Mouse (Mus musculus) layer of hippocampus, adult 11-12 months (tissue): ENCODE results near the gene Dusp12.

Source experiments
- DNase-seq: peaks from one replicate; pipeline ENCODE4 v3.0.0; 2022; ENCODE audit warnings: low spot score

Dusp12 gene

GRCm38 (mm10) chr1:170862435-170862717 lies 23.0 kb downstream of the Dusp12 start:
- DNase-seq = no peak

DNA sequence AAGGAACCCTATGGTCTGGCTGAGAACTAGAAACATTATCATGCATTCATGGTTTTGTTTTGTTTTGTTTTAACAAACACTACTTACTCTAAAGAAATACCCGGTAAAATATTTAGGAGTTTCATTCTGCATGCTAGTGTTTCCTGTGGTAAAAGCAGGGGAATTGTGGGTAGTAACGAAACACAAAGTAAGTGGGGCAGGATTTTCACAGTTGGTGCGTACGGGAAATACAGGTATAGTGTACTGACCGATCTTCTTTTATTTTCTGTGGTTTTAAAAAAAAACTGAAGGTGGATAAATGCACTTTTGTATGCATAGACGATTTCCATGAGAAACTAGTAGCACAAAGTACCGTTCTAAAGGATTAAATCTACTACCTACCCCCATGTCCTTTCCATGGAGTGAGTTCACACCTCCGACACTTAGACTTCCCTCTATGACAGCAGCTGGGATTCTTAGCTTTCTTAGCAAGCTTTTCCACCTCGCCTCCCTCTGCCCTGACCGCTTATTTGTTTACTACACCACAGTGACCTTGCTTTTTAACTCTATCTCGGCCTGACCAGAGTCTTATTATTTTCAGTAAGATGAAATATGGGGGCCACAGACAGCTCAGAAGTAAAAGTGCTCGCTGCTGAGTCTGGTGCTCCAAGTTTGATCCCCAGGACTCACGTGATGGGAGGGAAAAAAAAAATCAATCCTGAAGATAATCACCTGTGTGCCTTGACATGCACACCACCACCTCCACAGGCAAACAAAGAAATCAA lies 23.5 kb downstream of the Dusp12 start:
- no peak for DNase-seq

GRCm38 (mm10) chr1:170858872-170859271 lies 26.5 kb downstream of the Dusp12 start:
- DNase-seq = no peak

DNA sequence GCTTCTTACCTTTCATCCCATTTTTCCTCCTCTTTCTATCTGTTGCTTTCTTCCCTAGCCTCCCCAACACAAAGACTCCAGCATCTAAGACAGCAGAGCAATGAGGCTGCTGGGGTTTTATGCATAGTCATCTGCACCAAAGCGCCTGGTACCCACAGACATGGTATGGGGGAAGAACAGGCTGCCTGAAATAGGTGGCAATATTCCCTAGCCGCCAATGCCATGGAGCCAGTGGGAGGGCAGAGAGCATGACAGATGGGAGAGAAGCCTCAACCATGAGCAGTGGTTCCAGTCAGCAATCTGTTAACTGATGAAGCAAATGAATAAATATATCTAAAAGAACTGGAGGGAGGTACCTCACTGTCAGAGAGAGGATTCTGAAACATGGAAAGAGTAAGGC lies 28.0 kb downstream of the Dusp12 start:
- DNase-seq = peak; percentile 62

DNA sequence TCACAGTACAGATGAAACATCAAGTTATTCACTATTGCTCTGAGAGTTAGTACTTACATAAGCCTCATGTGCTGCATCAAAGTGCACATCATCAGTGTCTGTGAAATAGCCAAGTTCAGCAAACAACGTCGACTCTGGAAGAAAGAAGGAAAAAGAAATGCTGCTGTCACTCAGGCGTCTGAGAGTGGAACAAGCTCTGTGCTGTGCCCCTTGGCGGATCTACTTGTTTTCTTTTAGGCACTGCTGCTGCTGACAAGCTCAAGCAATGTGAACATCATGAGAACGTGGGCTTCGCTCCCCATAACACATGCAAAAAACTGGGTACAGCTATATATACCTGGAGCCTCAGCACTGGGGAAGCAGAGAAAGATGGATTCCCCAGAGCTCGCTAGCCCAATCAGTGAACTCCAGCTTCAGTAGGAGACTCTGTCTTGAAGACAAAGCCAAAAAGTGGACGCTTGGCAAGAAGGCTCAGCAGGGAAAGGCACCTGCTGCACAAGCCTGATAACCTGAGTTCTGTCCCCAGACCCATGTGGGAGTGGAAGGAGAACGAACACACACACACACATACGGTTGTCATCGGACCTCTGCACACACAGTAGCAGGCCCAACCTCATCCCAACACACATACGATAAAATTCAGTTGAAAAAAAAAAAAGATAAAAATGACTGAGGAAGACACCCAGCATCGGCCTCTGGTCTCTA lies 30.1 kb downstream of the Dusp12 start:
- no peak for DNase-seq

DNA sequence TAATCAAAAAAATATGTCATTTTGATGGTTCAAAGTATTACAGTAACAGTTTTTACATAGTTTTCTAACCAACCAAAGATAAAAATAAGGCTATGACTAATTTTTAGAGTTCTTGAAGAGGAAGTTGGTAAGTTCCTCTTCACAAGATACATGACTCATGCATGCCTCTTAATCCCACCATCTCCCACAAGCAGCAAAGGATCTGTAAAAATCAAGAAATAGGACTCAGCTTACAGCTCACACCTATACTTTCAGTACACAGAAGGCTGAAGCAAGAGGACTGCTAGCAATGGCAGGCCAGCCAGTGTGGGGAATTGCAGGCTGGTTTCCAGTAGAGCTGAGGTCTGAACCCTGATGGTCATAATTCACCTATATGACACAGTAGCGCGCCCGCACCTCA lies 31.7 kb downstream of the Dusp12 start:
- DNase-seq = no peak

DNA sequence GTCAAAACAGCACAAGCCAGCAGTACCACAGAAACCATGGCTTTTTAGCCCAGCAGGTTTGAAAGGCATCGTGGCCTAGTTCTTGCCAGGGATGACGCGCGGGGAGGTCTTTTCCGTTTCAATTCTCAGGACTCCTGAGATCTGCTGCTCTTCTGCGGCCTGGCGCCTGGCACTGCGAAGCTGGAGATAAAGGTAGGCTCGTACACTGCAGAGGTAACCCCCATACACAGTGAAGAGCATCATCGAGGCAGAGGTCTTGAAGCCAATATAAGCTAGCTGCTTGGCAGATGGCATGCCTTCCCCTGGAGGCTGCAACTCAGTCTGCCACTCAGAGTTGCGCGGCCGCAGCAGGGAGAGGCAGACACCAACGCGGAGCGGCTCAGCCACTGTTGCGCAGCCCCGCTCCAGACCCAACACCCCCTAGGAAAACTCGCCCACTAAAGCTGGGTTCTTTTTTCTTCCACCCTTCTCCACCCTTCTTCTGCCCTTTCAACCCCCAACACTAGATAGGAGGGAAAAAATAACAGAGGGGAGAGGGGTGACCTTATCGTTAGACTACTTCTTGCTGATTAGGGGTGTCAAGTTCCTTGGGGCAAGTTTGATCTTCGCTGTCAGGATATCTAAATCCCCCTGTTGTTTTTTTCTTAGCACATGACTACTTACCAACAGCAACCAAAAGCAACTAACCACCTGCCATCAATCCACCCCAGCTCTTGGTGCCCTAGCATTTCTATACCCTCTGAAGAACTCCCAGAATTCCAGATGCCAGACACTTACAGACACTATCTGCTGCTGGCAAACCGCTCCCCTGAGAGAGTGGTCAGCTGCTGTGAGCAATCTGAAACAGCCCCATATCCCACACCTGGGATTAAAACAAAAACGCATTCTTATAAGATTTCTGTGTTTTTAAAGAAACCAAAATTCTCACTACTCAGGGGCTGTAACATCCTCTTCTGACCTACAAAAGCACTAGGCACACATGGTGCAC lies 34.4 kb downstream of the Dusp12 start:
- DNase-seq = no peak

DNA sequence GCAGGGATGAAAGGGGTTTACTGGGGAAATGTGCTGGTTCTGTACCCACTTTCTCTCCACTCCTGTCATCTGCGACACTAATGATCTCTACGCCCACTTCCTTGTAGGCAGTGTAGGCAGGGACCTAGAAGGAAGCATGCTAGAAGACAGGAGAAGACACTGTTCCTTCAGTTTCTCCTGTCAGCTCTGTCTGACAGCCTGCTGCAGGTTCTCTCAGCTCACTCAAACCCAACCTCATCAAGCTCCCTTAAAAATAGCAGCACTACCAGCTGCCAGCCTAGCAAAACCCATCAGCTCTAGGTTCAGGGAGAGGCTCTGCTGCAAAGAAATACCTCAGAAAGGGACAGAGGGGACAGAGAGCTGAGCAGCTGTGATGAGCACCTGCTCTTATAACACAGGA lies 35.3 kb downstream of the Dusp12 start:
- DNase-seq = no peak

- DNase-seq = no peak
These were observed 39.7 kb downstream of the Dusp12 start for GRCm38 (mm10) chr1:170845448-170846307.

DNA sequence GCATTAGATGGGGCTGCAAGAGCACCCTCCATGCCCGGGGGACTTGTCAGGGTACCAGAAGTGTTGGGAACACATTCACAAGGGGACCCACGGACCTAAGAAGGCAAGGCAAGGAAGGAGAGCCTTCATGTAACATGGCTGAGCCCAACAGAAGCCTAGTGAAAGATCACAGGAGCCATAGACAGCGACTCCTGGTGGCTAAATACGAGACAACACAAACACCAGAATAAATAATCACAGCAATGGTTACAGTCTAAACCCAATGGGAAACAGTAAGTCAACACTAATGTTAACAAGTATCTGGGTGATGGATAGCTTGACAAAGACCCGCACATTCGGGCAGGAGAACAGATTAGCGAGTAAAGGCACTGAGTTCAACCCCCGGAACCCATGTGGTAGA lies 41.0 kb downstream of the Dusp12 start:
- DNase-seq = no peak

- peak; percentile 37 for DNase-seq
These were observed 45.7 kb downstream of the Dusp12 start for GRCm38 (mm10) chr1:170839685-170840084.

- no peak for DNase-seq
These were observed 50.6 kb downstream of the Dusp12 start for GRCm38 (mm10) chr1:170834756-170835155.

- no peak for DNase-seq
These were observed 55.6 kb downstream of the Dusp12 start for GRCm38 (mm10) chr1:170829781-170830180.

- no peak for DNase-seq
These were observed 56.0 kb downstream of the Dusp12 start for GRCm38 (mm10) chr1:170829344-170829743.
